Mouse (Mus musculus) ovary, postnatal 14 days (tissue): ENCODE measurements around the gene Atp1a3.

Experiments used
- DNase-seq: peaks from one replicate; pipeline ENCODE4 v3.0.0; 2022; ENCODE audit warnings: low spot score

The Atp1a3 gene

GRCm38 (mm10) chr7:24964897-24965535 lies 40.7 kb downstream of the Atp1a3 start:
- DNase-seq: peak; percentile 75

GRCm38 (mm10) chr7:24964288-24964687 lies 41.5 kb downstream of the Atp1a3 start:
- no peak for DNase-seq

DNA sequence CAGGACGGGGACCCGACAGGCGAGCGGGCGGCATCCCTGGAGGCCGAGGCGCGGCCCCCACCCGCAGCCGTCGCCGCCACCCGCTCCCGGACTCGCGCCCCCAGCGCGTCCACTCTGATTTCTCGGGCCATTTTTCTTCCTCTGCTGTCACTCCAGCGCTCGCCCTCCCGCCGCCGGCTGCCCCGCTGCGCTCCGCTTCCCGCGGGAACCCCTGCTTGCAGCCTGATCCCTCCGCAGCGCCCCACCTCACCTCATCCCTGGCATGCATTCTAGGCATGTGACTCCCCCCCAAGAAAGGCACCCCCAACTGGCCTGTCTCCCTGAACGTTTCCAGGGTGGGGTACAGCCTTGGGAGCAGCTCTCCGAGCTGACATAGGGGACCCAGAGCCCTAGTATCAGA lies 50.5 kb downstream of the Atp1a3 start:
- DNase-seq: no peak

DNA sequence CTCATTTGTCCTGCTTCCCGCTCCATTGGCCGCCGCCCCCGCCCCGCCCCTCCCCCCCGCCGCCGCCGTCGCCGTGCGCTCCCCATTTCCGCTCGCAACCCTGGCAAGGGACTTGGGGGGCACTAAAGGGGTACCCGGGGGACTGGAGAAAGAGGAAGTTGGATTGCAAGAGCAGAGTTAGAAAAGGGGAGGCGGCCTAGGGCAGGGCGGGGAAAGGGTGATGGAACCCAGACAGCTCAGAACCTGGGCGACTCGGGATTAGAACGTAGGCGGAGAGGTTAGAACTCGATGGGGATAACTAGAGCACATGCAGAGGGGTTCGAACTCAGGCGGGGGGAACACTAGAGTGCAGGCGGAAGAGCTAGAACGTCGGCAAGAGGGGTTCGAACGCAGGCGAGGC lies 51.3 kb downstream of the Atp1a3 start:
- peak; percentile 22 for DNase-seq

- no peak for DNase-seq
Measured at GRCm38 (mm10) chr7:24953966-24954365, 51.8 kb downstream of the Atp1a3 start.

DNA sequence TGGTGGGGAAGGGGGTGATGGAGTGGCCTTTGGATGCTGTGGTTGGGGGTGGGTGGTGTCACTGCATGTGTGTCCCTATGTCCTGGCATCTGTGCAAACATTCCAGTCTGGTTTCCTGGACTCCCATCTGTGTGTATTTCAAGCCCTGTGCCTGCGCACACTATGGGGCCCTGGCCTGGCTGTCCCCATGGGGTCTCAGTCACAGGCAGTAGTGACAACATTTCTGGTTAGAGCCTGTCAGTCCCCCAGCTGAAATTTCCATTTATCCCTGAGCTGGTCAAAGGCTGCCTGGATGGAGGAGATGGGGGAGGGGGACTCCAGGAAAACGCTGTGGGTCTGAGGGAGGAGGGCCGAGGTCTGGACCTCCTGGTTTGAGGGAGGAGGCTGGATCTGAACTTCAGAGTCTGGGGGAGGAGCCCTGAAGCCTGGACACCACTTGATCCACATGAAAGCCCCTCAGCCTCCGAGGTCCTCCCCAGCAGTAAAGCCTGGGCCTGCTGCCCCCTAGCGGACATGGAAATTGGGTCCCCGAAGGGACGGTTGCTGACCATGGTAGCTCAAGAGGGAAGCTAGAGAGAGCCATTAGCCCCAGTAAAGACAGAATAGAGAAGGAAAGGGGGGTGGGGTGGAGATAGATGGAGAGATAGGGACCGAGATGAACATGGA lies 55.7 kb downstream of the Atp1a3 start:
- DNase-seq: peak; percentile 73

- DNase-seq: no peak
Measured at GRCm38 (mm10) chr7:24948774-24949173, 57.0 kb downstream of the Atp1a3 start.

- DNase-seq: no peak
Measured at GRCm38 (mm10) chr7:24947316-24948048, 58.3 kb downstream of the Atp1a3 start.

DNA sequence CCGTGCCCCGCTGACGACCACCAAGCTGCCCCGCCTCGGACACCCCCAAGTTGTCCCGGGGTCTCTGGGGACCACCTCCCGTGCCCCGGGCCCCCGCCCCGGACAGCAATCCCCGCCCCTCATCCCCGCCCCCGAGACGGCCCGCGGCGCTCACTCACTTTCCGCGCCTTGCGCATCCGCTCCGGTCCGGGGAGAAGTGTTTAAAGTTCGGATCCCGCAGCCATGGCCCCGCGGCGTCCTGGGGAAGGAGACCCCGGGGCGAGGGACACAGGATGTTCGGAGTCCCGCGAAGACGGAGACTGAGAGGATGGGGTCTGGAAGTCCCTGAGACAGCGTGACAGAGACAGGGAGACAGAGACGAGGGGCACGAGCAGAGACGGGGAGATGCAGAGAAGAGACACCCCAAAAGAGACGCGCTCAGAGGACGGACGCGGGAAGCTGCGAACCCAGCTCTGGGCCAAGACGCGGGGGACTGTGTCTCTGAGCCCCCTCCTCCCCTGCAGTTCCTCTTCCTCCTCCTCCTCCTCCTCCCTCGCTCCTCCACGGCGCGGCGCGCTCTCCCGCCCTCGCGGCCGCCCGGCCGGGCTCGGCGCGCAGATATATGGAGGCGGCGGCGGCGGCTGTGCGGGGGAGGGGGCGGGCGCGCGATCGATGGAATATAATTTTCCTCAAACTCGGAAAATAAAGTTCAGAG lies 61.4 kb downstream of the Atp1a3 start, which contains the start of gene Gm4881:
Gm4881 (minus strand) TSS at position 238 of the 694 bp plus-strand sequence.
- no peak for DNase-seq

DNA sequence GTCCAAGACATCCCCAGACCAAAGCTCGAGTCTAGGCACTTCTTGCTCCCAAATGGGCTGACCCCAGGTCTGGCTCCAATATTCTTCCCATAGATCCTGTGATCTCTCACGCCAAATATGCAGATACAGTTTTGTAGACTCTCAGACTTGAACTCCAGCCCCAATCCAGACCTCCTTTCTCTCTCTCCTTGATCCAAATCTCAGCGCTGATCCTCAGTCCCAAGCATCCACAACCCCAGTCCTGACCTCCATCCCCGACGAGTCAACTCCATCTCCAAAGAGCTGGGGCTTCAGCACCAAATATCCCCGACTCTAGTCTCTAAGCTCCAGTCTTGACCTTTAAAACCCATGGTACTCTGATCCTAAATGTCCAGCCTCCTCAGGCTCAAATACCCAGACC lies 62.1 kb downstream of the Atp1a3 start:
- DNase-seq: no peak

DNA sequence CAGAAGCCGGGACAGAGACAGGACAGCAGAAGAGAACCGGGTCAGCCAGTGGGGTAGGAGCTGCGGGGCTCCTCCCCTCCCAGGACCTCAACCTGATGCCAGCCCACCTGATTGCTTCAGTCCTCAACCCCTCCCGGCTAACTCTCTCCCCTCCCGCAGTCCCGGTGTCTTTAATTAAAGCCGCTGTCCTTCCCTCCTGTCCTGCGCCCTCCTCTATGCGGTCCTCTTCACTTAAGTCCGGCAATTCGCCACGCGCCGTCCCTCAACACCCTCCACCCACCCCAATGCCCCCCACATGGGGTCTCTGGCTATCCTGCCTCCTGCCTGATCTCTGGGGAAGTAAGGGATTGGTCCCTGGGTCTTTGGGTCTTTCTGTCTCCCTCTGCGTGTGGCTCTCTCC lies 74.1 kb downstream of the Atp1a3 start:
- DNase-seq: no peak

- no peak for DNase-seq
Measured at GRCm38 (mm10) chr7:24930475-24930874, 75.3 kb downstream of the Atp1a3 start.
